Mouse (Mus musculus) bone marrow, adult 2 months (tissue): ENCODE measurements around the gene Plet1.

Experiments used
- CTCF ChIP-seq: fragments of 200-500 bp; IDR thresholded peaks from 2 replicates; pipeline ENCODE4 v1.5.1; 2011; ENCODE audit warnings: low read length, control low read depth; ENCODE audit not compliant: control insufficient read depth, insufficient read depth
- POLR2A ChIP-seq: fragments of 200-500 bp; IDR thresholded peaks from 2 replicates; pipeline ENCODE4 v1.6.1; 2011; ENCODE audit warnings: low read depth, mild to moderate bottlenecking, control low read depth, low read length, borderline replicate concordance; ENCODE audit not compliant: control insufficient read depth

GRCm38 (mm10) chr9:50451456-50452218 is 42.7 kb upstream of the Plet1 start:
- TF ChIP-seq POLR2A (no peak), CTCF (no peak)
